Mouse (Mus musculus) intestine, embryonic 16.5 days (tissue): ENCODE measurements at regions not wholly inside any gene's neighbourhood (a gene's known extent, or its start where the extent isn't known, plus 50 kb on each side); places are given as distances from the start of the nearest gene placed in this dataset.

ENCODE experiments used
- ATAC-seq: fragments of 200-750 bp; cut with Nextera tagmentation; 2 replicates; pipeline ENCODE4 v1.8.0; 2017; ENCODE audit warnings: moderate TSS enrichment, moderate library complexity
- H3K27ac ChIP-seq: fragments of 300-500 bp; sonication (generic); 2 replicates; pipeline ENCODE4 v1.5.1; 2014; ENCODE audit warnings: mild to moderate bottlenecking, low read length
- H3K27me3 ChIP-seq: fragments of 300-500 bp; sonication (generic); replicated peaks from 2 replicates; pipeline ENCODE4 v1.6.1; 2014; ENCODE audit warnings: low read length, control low read depth, mixed read lengths; ENCODE audit not compliant: control insufficient read depth, insufficient read depth
- H3K36me3 ChIP-seq: fragments of 300-500 bp; sonication (generic); 2 replicates; pipeline ENCODE4 v1.6.1; 2014; ENCODE audit warnings: low read length, control low read depth; ENCODE audit not compliant: control insufficient read depth, insufficient read depth
- H3K4me1 ChIP-seq: fragments of 300-500 bp; sonication (generic); 2 replicates; pipeline ENCODE4 v1.6.1; 2014; ENCODE audit warnings: low read length, control low read depth, mixed read lengths; ENCODE audit not compliant: control insufficient read depth, insufficient read depth
- H3K4me2 ChIP-seq: fragments of 300-500 bp; sonication (generic); 2 replicates; pipeline ENCODE4 v1.6.1; 2014; ENCODE audit warnings: low read depth, low read length, control low read depth
- H3K4me3 ChIP-seq: fragments of 300-500 bp; sonication (generic); 2 replicates; pipeline ENCODE4 v1.5.1; 2014; ENCODE audit warnings: mild to moderate bottlenecking, low read length
- H3K9ac ChIP-seq: fragments of 300-500 bp; sonication (generic); 2 replicates; pipeline ENCODE4 v1.6.1; 2014; ENCODE audit warnings: low read depth, low read length
- H3K9me3 ChIP-seq: fragments of 300-500 bp; sonication (generic); 2 replicates; pipeline ENCODE4 v1.6.1; 2016; ENCODE audit warnings: low read length, control low read depth; ENCODE audit not compliant: control insufficient read depth
- WGBS: fragments of 180-500 bp; shearing (Covaris S2); extraction: QIAGEN DNeasy Blood & Tissue Kit; methylation state at CpG from one replicate; pipeline ENCODE4 v1.1.7; 2014; 5-methylcytosine and 5-hydroxymethylcytosine counted together

DNA sequence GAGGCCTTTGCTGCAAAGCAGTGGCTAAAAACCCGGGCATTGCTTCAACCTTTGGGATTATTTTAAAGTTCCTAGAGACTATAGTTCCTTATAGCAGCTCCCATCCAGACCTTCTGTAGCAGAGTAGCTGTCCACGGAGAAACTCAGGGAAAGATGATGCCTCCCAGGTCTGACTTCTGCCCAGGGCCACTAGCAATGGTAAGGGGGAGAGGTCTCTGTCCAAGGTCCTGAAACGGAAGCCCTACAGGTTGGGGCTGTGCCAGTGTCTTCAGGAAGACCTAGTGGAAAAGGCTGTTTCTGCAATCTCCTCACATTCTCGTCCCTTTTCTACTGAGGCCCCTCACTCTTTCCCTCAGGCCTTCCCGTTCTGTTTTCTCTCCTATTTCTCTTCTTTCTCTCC, 168.0 kb downstream of the Gm26897 start:
- no peaks in the 10 kb centered on the region for H3K9me3 ChIP-seq
- no peak overlapping the region for H3K9ac ChIP-seq
- no peak overlapping the region for H3K4me3 ChIP-seq
- H3K4me1 ChIP-seq = no peaks in the 10 kb centered on the region
- 9% methylated on average over 5 of the region's 5 CpGs for WGBS
- no peaks in the 10 kb centered on the region for H3K27me3 ChIP-seq
- no peak for ATAC-seq
- no peak overlapping the region for H3K4me2 ChIP-seq
- H3K27ac ChIP-seq = no peak overlapping the region
- H3K36me3 ChIP-seq = no peaks in the 10 kb centered on the region

DNA sequence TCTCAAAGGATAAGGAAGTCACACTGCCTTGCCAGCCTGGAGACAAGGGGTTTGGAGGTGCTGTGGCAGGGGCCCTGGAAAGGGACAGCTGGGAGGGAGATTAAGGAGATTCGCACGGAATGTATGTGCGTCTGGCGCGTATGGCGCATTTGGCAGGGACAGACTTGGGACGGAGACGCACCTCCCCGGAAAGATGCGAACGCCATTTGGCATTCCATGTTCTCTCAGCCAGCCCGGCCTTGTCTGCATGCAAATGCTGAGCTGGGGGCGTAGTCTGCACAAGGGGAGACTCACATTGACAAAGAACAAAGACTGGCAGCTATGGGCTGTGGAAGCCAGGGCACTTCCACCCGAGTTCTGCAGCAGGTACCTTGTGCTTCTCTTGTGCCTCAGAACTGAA, 174.4 kb downstream of the Gm26897 start:
- Histone ChIP-seq H3K9me3 (no peaks in the 10 kb centered on the region), H3K4me1 (no peaks in the 10 kb centered on the region), H3K4me3 (no peak overlapping the region), H3K27me3 (no peaks in the 10 kb centered on the region), H3K27ac (no peak overlapping the region), H3K9ac (no peak overlapping the region), H3K4me2 (no peak overlapping the region), H3K36me3 (no peaks in the 10 kb centered on the region)
- 79% methylated on average over 14 of the region's 14 CpGs for WGBS
- ATAC-seq = no peak

DNA sequence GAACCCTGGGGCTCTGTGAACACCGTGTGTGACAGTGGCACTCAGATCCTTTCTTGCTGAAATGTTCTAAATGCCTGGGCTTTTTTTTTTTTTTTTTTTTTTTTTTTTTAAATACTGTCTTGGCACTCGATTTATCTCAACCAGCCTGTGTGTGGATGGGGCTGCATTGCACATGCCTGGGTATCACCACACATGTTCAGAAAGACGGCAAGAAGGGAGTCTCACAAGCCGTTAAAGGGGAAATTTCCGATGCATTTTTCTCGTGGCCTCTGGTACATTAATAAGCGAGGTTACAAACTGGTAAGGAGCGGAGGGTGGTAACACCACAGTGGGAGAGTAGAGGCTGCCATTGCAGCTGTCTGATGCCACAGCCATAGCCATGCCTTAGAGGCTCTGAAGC, 176.8 kb downstream of the Gm26897 start:
- Histone ChIP-seq H3K27ac (no peak overlapping the region), H3K4me1 (no peaks in the 10 kb centered on the region), H3K9me3 (no peaks in the 10 kb centered on the region), H3K27me3 (no peaks in the 10 kb centered on the region), H3K4me3 (no peak overlapping the region), H3K4me2 (no peak overlapping the region), H3K9ac (no peak overlapping the region), H3K36me3 (no peaks in the 10 kb centered on the region)
- ATAC-seq = no peak
- WGBS = 77% methylated on average over 8 of the region's 8 CpGs

DNA sequence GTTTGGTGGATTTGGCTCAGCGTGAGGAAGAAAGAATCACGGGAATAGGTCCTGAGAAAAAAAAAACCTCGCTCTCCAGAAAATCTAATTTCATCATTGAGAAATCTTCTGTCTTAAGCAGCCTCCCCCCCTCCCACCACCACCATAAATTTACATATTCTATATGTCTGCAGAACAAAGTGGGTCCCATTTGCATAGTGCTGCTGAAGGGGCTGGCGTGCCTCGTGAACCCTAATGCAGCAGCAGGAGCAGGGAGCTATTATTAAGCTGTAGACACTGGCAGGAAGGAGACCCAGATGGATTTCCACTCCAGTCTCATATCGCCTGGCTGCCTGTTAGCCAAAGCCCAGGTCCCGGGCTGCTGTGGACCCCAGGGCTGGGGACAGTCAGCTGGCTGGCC, 179.6 kb downstream of the Gm26897 start:
- Histone ChIP-seq H3K27ac (no peak overlapping the region), H3K9ac (no peak overlapping the region), H3K4me3 (no peak overlapping the region), H3K36me3 (no peaks in the 10 kb centered on the region), H3K9me3 (no peaks in the 10 kb centered on the region), H3K27me3 (no peaks in the 10 kb centered on the region), H3K4me1 (no peaks in the 10 kb centered on the region), H3K4me2 (no peak overlapping the region)
- no peak for ATAC-seq
- WGBS = 54% methylated on average over 7 of the region's 7 CpGs

DNA sequence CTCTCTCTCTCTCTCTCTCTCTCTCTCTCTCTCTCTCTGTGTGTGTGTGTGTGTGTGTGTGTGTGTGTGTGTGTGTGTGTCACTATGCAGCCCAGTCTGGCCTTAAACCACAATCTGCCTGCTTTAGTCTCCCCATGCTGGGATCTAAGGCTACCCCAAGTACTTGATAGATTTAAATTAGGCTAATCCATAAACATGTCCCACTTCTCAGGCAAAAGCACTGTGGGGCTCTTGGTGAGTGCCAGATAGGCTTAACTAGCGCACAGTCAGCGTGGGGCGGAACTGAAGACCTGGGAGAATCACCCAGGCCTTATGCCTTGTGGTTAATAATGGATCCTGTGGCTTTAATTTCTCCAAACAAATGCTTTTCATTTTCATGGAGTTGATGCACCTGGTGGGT, 180.6 kb downstream of the Gm26897 start:
- Histone ChIP-seq H3K4me1 (no peaks in the 10 kb centered on the region), H3K9ac (no peak overlapping the region), H3K27ac (no peak overlapping the region), H3K4me2 (no peak overlapping the region), H3K9me3 (no peaks in the 10 kb centered on the region), H3K4me3 (no peak overlapping the region), H3K27me3 (no peaks in the 10 kb centered on the region), H3K36me3 (no peaks in the 10 kb centered on the region)
- ATAC-seq = no peak
- 80% methylated on average over 3 of the region's 3 CpGs for WGBS

DNA sequence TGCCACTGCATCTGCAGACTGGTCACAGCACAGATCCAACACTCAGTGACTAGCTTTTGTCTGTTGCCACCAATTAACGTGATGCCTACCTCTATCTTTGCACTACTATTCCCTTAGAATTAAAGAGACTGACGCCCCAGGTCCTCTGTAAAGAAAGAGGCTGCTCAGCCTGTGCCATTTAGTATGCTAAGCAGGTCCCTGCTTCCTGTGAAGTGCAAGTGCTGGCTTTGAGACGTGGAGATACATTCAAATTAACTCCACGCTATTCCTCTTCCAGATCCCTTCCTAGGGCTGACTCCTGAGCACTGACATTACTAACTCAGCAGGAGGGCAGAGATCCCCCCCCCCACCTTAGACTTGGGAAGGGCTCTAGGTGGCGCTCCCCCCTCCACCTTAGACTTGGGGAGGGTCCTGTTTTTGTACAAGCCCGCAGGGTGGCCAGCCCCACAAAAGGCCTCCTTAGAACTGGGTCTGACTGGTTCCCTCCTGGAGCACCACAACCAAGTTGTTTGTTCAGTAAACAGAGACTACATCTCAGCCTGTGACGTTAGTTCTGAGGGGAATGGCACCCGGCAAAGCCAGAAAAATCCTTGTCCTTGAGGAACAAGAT, 184.0 kb downstream of the Gm26897 start:
- no peak overlapping the region for H3K9ac ChIP-seq
- 36% methylated on average over 8 of the region's 8 CpGs for WGBS
- H3K27ac ChIP-seq = no peak overlapping the region
- 0 out of 2 replicates have a peak, but pooled peaks cover under 1% of the 10 kb centered on the region for H3K4me1 ChIP-seq
- H3K9me3 ChIP-seq = no peaks in the 10 kb centered on the region
- H3K4me3 ChIP-seq = no peak overlapping the region
- H3K27me3 ChIP-seq = no peaks in the 10 kb centered on the region
- no peak overlapping the region for H3K4me2 ChIP-seq
- H3K36me3 ChIP-seq = no peaks in the 10 kb centered on the region
- no peak for ATAC-seq

DNA sequence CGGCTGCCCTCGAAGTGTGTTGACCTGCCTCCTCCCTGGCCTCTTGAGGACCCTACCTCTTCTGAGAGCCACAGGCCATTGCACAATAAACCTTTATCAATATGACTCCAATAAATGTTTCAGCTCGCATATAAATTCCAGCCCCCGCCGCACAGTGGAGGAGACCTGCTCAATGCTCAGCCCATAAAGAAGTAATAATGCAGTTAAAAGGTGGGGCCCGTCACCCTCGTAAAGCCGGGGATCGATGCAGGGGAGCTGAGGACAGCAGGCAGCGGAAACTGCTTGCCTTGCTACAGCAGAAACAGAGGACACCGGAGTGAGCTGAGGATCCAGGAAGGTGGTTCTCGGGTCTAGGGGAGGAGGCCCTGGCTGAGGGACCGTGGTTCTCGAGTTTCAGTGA, 185.2 kb downstream of the Gm26897 start:
- H3K4me3 ChIP-seq = no peak overlapping the region
- peak; percentile 87 for ATAC-seq
- no peaks in the 10 kb centered on the region for H3K27me3 ChIP-seq
- peaks cover 7% of the 10 kb centered on the region; the same call in 1 of the 2 replicates for H3K4me1 ChIP-seq
- H3K36me3 ChIP-seq = no peaks in the 10 kb centered on the region
- no peak overlapping the region for H3K9ac ChIP-seq
- no peaks in the 10 kb centered on the region for H3K9me3 ChIP-seq
- H3K4me2 ChIP-seq = peak overlapping the region; percentile 13; the same call in 1 of the 2 replicates
- WGBS = 42% methylated on average over 14 of the region's 14 CpGs
- H3K27ac ChIP-seq = no peak overlapping the region

DNA sequence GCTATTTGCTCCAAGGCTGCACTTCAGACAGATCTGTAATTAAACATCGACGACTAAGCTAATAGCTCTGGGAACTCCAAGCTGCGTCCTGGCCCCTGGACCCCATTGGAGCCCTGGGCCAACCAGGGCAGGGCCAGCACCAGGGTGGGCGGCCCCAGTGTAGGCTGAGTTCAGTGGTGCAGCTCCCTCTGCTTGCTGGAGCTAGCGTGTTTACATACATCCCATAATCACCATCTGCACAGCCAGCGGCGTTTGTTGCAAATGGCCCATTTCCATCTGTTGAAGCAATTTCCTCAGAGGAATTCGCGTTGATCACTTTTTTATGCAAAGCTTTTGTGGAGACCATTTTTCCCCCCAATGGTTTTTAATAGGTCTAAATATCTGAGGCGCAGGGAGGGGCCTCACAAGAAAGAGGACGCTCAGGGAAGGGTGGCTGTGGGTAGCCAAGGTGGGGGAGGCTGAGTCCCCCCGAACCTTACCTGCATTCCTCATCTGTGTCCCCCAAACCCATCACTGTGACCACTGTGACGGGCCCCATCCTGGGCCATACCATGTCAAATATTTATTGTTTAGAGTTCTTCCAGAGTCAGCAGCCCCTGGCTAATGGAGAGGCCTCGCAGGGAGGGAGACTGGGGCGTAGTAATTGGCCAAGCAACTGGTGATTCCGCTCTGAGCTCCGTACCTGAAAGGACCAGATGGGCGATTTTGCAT, 189.4 kb downstream of the Gm26897 start:
- 31% methylated on average over 18 of the region's 18 CpGs for WGBS

DNA sequence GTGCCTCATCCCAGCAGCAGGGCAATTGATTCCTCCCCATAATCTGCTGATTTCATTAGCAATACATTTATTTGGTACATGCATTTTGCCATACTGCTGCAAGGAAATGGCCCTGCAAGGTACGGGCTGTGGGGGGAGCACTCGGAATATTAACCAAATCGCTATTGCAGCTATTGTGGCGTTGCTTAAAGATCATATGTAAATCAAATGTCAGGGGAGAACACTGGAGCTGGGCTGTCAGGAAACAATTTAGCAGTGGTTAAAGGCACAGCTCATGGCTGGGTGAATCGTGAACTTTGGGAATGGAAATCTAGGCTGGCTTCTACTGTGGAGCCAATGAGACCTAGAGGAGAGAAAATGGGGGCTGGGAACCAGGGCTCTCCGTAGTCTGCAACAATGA, 192.0 kb downstream of the Gm26897 start:
- 66% methylated on average over 6 of the region's 6 CpGs for WGBS
- no peak overlapping the region for H3K4me2 ChIP-seq
- no peak for ATAC-seq

More for the DNA sequence above, 189.4 kb downstream of the Gm26897 start:
- peak; percentile 67 for ATAC-seq
- no peak overlapping the region for H3K4me3 ChIP-seq
- H3K4me1 ChIP-seq = peaks cover 7% of the 10 kb centered on the region; the same call in 1 of the 2 replicates
- no peaks in the 10 kb centered on the region for H3K27me3 ChIP-seq
- no peak overlapping the region for H3K9ac ChIP-seq
- H3K27ac ChIP-seq = peak overlapping the region; percentile 62; the same call in 1 of the 2 replicates
- no peaks in the 10 kb centered on the region for H3K36me3 ChIP-seq
- H3K4me2 ChIP-seq = no peak overlapping the region
- no peaks in the 10 kb centered on the region for H3K9me3 ChIP-seq

More for the DNA sequence above, 192.0 kb downstream of the Gm26897 start:
- Histone ChIP-seq H3K9me3 (no peaks in the 10 kb centered on the region), H3K27me3 (no peaks in the 10 kb centered on the region), H3K36me3 (no peaks in the 10 kb centered on the region), H3K4me1 (peaks cover 18% of the 10 kb centered on the region), H3K9ac (no peak overlapping the region), H3K4me3 (no peak overlapping the region), H3K27ac (no peak overlapping the region)
